Mouse (Mus musculus) gastrocnemius, adult 2 months (tissue): Measurements from ENCODE around the gene Parn. TPM values are rescaled to one million over a fixed set of nuclear protein-coding genes. Genes with fewer than 3 reads are reported as not detected.

Source experiments
- DNase-seq: peaks from one replicate; pipeline ENCODE4 v3.0.0; 2022
- H3K27ac ChIP-seq: fragments of 200-600 bp; 2 replicates; pipeline ENCODE4 v1.8.1; 2022; ENCODE audit warnings: mild to moderate bottlenecking
- H3K4me3 ChIP-seq: fragments of 200-600 bp; 2 replicates; pipeline ENCODE4 v1.8.1; 2022; ENCODE audit warnings: mild to moderate bottlenecking, moderate library complexity
- CTCF ChIP-seq: fragments of 200-600 bp; IDR thresholded peaks from 2 replicates; pipeline ENCODE4 v1.8.1; 2022; ENCODE audit warnings: antibody characterized with exemption, mild to moderate bottlenecking, moderate library complexity
- intact Hi-C: fragments of 180-260 bp; cut with DNase I; formaldehyde crosslinking; loops from one replicate; pipeline ENCODE4 v1.15.1; 2025
- total RNA-seq, 2 experiments: library from RNA; stranded (reverse); gene quantifications; 2 replicates each; pipeline ENCODE4 v1.2.3; 2021

Gene Parn
- total RNA-seq, 2 experiments from 2014 or later, result 7.8 to 7.9 TPM

DNA sequence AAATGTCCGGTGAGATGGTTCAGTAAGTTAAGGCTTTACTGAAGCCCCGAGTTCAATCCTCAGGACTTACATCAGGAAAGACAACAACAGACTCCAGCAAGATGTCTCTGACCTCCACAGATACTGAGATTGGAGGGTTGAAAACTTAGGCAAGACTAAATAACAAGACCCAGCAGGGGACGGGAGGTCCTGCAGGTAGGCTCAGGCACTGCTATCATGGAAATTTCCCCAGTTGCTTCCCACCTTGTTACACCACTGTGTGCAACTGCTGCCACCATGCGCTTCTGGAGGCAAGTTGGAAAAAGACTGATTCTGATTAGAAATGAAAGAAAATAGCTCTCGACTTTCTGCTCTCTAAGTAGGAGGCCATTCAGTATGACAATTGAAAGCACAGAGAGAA lies 55.4 kb downstream of the Parn start:
- no peak for TF ChIP-seq CTCF
- no peak for DNase-seq
- intact Hi-C loops, result no loop called here
- Histone ChIP-seq H3K27ac (no peak overlapping the region), H3K4me3 (no peak overlapping the region)

DNA sequence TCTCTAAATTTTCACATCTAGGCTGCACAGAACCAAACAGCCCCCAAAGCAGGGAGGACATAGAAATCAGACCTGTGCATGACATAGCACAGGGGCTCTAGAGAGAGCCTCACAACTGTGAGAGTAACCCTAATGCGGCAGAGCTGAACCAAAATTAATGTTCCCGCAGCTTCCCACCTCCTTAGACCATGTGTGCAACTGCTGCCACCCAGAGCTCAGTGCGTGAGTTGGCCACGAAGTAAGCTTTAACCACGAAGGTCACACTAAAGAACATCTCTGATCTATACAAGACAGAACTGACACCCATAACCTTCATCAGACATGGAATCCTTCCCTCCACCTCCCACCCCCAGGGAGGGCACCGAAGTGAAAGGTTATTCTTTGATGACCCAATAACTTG lies 55.9 kb downstream of the Parn start:
- intact Hi-C loops, result no loop called here
- peak; percentile 25; the same call in 1 of the 2 replicates for TF ChIP-seq CTCF
- no peak for DNase-seq
- Histone ChIP-seq H3K4me3 (no peak overlapping the region), H3K27ac (peak overlapping the region; percentile 68; the same call in 1 of the 2 replicates)

DNA sequence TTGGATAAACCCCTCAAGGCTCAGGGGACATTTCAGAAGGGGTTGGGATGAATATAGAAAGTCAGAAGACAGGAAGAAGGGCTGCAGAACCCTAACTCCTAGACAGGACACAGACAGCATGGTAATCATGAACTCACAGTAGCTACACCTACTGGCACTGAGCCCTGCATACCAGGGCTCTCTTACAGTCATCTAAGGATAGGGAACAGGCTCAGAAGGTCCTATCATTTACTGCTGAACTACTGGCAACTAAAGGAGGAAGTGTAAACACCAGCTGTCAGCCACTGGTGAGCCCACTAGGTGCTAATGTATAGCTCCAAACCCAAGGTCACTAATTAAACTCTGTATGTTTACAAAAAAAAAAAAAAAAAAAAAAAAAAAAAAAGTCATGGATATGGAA lies 56.6 kb downstream of the Parn start:
- no peak for TF ChIP-seq CTCF
- H3K27ac ChIP-seq, result peak overlapping the region; percentile 68
- intact Hi-C loops, result no loop called here
- peak; percentile 72 for DNase-seq
- no peak overlapping the region for H3K4me3 ChIP-seq

DNA sequence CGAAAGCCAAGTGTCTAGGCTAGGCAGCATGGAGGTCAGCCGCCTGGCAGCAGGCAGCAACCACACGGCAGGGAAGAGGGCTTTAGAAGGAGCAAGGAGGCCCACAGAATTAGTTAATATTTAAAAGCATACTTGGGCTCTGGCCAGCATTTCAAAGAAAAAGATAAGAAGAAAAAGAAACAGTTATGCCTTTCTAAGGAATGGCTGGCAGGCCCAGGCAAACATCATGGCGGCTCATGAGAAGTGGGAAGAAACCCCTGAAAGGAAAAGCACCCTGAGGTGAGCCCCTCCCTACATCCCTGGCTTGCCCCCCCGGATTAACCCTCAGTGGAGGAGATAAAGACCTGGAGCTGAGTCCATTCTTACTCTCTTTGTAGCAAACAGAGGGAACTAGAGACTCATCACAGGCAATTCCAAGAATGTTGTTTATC lies 57.0 kb downstream of the Parn start:
- Histone ChIP-seq H3K4me3 (no peak overlapping the region), H3K27ac (peak overlapping the region; percentile 68)
- DNase-seq, result no peak
- intact Hi-C loops, result no loop called here
- TF ChIP-seq CTCF, result no peak

DNA sequence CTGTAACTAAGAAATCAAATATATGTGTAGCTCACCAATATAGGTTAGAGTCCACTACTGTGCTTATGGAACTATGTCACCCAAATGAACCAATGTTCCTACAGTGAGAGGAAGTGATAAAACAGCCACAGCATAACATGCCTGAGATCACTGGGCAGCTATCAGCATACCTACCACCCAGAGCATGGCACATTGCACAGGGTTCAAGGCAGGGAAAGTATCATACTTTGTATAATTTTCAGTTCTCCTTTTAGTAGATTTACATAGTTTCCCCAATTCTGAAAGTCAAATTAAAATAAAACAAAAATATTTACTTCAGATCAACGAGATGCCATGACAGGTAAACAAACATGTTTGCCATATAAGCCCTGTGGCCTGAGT lies 59.3 kb downstream of the Parn start:
- DNase-seq, result no peak
- no peak for TF ChIP-seq CTCF
- no peak overlapping the region for H3K4me3 ChIP-seq
- intact Hi-C loops, result no loop called here
- no peak overlapping the region for H3K27ac ChIP-seq

DNA sequence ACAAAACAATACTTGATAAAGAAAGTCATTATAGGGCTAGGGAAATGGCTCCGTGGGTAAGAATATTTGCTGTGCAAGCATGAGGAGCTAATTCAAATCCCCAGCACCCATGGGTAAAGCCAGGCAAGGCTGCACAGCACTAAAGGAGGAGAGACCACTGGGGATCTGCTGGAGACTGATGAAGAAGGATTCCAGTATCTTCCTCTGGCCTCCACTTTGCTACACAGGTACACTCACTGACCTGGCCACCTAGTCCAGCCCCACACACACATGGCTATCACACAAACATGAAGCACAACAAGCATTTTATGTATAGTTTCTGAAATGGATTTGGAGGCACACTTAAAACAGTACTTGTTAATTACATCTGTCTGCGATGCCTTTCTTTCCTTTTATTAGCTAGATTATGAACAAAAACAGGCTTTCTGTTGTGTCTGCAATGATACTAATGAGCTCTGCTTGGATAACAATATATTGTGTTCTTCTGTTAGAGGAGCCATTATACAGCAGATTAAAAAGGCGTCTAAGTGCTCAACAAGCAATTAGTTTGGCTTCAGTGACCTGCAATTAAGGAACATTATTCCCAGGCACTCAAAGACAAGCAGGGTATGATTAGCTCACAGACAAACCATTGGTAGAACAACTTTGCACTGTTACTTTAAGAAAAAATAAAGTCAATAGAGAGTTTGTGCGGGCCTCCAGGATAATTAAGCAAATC lies 59.8 kb downstream of the Parn start:
- intact Hi-C loops, result no loop called here
- no peak overlapping the region for H3K4me3 ChIP-seq
- H3K27ac ChIP-seq, result no peak overlapping the region
- DNase-seq, result no peak
- TF ChIP-seq CTCF, result no peak

DNA sequence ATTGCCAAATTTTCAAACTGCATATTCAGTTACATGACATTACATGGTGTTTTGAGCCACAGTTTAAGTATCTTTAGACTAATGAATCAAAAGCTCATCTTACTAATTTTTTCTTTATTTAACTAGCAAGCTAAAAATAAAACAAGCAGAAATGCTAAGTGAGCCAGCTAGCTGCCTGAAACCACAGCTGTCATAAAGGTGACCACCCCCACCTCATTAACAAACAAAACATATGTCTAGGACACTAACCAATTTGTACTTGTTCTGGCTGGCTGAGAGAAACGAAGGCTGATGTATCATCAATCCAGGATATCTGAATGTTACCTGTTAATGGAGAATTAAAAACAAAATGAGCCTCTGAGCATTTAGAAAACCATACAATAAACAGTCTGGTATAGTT lies 65.2 kb downstream of the Parn start:
- no peak for DNase-seq
- Histone ChIP-seq H3K27ac (peak overlapping the region; percentile 10; the same call in 1 of the 2 replicates), H3K4me3 (no peak overlapping the region)
- no peak for TF ChIP-seq CTCF
- intact Hi-C loops, result no loop called here

DNA sequence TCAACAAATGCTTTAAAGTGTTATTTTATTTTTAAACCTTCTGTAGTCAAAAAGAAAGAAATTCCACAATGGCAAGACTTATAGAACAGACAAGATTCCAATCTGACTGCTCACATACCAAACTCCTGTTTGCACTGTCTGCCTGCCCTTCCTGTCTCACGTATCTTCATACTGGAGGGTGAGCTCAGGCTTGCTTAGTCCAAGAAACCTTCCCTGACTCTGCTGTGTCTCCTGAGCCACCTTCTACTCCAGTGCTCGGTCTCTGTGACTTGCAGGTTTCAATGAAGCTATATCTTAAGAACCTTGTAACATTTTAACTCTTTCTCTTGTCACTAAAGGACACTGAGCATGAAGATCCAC lies 78.9 kb downstream of the Parn start:
- TF ChIP-seq CTCF, result no peak
- Histone ChIP-seq H3K27ac (peak overlapping the region; percentile 13; the same call in 1 of the 2 replicates), H3K4me3 (no peak overlapping the region)
- intact Hi-C loops, result no loop called here
- no peak for DNase-seq

DNA sequence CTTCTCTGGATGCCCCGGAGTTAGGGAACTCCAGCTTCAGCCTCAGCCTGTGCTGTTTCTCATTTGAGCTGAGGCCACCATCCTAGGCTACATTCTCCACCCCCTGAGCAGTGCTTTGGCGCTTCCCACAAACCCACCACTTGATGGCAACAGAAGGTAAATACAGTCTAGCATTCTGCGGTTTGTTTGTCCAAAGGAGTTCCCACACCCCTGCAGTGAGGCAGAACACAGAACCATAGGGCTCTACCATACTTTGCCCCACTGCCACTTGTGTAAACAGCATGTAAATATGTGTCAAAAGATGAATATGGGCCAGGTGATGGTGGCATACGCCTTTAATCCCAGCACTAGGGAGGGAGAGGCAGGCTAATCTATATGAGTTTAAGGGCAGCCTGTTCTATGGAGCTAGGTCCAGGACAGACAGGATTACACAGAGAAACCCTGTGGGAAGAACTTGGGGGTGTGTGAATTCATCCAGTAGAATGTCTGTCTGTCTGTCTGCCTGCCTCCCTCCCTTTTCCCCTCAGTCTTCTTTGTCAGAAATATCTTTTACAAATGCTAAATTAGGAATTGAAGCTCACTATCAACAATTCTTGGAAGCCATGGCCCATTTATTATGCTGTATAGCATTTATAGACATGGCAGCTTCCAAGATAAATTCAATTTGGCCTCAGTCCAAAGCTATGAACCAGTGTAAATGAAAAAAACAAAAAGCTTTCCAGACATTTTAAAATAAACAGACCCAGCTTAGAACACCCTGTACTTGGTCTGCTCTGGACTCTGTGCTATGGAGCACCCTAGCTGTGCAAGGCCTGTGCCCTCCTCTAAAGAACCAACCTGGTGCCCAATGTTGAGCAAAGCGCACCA lies 79.6 kb downstream of the Parn start:
- no peak for TF ChIP-seq CTCF

DNA sequence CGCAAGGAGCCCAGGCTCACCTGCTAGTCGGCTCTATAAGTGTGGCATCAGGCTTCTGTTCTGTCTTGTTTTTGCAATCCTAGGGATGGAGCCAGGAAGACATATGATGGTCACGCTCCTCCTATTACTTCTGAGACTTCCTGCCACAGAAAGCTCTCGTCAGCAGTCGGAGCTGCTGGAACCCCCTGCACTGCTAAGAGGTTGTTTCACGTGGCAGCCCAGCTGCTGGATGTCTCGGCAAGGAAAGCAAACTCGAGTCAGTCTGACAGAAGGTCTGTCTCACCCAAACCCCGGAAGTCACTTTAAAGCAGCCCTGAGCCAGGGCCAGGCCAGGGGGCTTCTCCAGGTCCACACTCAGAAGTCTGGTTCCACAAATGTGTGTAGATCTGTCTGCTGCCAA lies 82.7 kb downstream of the Parn start:
- Histone ChIP-seq H3K4me3 (no peak overlapping the region), H3K27ac (peak overlapping the region; percentile 74)
- intact Hi-C loops, result no loop called here
- DNase-seq, result peak; percentile 61
- TF ChIP-seq CTCF, result no peak

More for the DNA sequence above, 79.6 kb downstream of the Parn start:
- intact Hi-C loops, result no loop called here
- Histone ChIP-seq H3K4me3 (no peak overlapping the region), H3K27ac (no peak overlapping the region)
- DNase-seq, result no peak

DNA sequence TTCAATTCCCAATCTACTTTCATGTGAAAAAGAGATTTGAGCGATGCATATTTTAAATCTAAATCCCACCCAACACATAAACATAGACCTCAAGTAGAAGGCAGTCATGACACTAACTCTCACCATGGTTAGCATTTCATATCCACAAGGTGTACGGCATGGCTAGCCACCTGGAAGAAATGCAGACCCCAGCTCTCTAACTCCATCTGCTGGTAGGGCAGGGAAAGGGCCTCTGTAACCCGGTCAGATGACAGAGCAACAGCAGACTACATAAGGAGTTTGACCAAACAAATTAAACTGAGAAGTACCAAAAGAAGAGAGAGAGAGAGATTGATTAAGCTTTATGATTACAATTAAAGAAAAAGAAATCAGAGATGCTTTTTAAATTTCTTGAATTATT lies 87.2 kb downstream of the Parn start:
- peak; percentile 81 for TF ChIP-seq CTCF
- DNase-seq, result peak; percentile 49
- intact Hi-C loops, result loop anchor here (1.0 kb wide), 1 partner anchor 47 kb away; no protein-coding TSS in a partner anchor
- H3K4me3 ChIP-seq, result no peak overlapping the region
- H3K27ac ChIP-seq, result no peak overlapping the region

DNA sequence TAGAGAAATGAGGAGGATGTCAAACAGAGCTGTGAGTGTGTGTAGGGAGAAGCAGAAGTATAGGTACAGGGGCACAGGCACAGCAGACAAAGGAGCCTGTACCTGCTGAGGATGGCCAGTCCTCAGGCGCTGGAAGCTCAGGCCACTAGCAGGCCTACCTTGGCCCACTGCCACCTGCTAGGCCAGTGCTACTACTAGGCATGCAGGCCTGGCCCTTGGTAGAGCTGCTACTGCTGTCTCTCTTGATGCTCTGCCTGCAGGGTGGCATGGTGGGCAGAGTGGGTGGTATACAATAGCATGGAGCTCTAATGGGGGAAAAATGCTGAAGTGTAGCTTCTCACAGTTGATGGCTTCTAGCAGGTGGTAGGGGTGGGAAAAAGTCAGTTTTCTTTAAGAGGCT lies 88.0 kb downstream of the Parn start:
- TF ChIP-seq CTCF, result no peak
- intact Hi-C loops, result no loop called here
- Histone ChIP-seq H3K4me3 (no peak overlapping the region), H3K27ac (no peak overlapping the region)
- DNase-seq, result no peak

DNA sequence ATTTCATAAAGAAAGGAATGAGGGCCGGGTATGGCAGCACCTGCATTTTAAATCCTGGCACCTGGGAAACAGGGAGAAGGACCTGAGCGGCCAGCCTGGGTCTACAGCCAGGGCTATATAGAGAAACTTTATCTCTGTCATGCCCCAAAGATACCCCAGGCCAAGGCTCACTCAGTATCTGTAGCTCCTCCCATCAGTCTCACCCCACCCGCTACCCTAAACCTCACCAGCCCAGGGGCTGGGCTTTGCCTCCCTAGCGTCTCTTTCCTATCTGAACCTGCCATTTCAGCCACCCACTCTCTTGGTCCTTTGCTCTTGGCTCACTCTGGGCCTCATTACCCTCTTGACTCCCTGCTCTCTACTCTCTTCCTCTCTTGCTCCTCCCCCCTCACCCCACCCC lies 92.7 kb downstream of the Parn start:
- no peak overlapping the region for H3K27ac ChIP-seq
- no peak for TF ChIP-seq CTCF
- no peak for DNase-seq

DNA sequence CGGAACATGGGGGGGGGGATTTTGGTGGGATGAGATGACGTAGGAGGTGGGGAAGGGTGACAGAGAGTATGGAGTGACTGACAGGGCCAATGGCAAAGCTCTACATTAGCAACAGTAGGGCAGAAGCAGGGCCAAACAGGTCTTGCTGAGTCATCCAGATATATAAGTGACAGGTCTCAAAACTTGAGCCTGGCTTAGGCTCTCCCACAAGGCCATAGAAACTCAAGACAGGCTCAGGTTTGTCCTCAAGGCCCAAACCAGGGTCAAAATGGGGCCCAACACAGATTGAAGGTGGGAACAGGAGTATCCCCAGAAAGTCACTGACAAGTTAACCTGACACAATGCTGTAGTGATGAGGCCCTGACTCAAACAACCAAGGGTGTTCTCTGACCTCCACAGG lies 99.7 kb downstream of the Parn start:
- no peak for TF ChIP-seq CTCF
- intact Hi-C loops, result no loop called here
- DNase-seq, result no peak
- H3K4me3 ChIP-seq, result no peak overlapping the region
- no peak overlapping the region for H3K27ac ChIP-seq

More for the DNA sequence above, 92.7 kb downstream of the Parn start:
- intact Hi-C loops, result no loop called here
- no peak overlapping the region for H3K4me3 ChIP-seq
